ENCODE assay signal across 7 mouse cellular contexts in genomic region chr2:4301256-4301655, GRCm38 (mm10).
DNase-seq lines count a peak whose midpoint lies in the region; ATAC-seq lines count a peak whose summit lies in the region.

No protein-coding gene starts in this region.

- H3K4me2 ChIP-seq in lung, embryonic 15.5 days: peak overlapping the region; percentile 77
- peak overlapping the region; percentile 8; the same call in 1 of the 2 replicates for H3K4me2 ChIP-seq in forebrain, embryonic 15.5 days (replicated peaks)
- peak overlapping the region; percentile 69 for H3K4me2 ChIP-seq in limb, embryonic 12.5 days
- H3K4me2 ChIP-seq in stomach, embryonic 16.5 days (ENCODE audit: low read depth, low read length): peak overlapping the region; percentile 70

- H3K9me3 ChIP-seq in lung, embryonic 15.5 days: no peaks in the 10 kb centered on the region
- H3K9me3 ChIP-seq in forebrain, embryonic 15.5 days: no peaks in the 10 kb centered on the region
- no peaks in the 10 kb centered on the region for H3K9me3 ChIP-seq in limb, embryonic 12.5 days
- H3K9me3 ChIP-seq in stomach, embryonic 16.5 days (replicated peaks; ENCODE audit: control insufficient read depth, low read length): no peaks in the 10 kb centered on the region

- WGBS in lung, embryonic 15.5 days: 7% methylated on average over 5 of the region's 6 CpGs
- 20% methylated on average over 5 of the region's 6 CpGs for WGBS in forebrain, embryonic 15.5 days
- WGBS in limb, embryonic 12.5 days: 9% methylated on average over 5 of the region's 6 CpGs
- WGBS in stomach, embryonic 16.5 days: 15% methylated on average over 5 of the region's 6 CpGs

- no peaks in the 10 kb centered on the region for H3K27me3 ChIP-seq in lung, embryonic 15.5 days
- no peaks in the 10 kb centered on the region for H3K27me3 ChIP-seq in forebrain, embryonic 15.5 days
- no peaks in the 10 kb centered on the region for H3K27me3 ChIP-seq in limb, embryonic 12.5 days
- H3K27me3 ChIP-seq in stomach, embryonic 16.5 days (ENCODE audit: control insufficient read depth, insufficient read depth, low read length): no peaks in the 10 kb centered on the region

- ATAC-seq in lung, embryonic 15.5 days (ENCODE audit: borderline replicate concordance, extremely low read depth, low FRiP score, low TSS enrichment): no peak
- no peak for ATAC-seq in forebrain, embryonic 15.5 days (replicated peaks)
- ATAC-seq in limb, embryonic 12.5 days (ENCODE audit: insufficient number of reproducible peaks, insufficient read depth, low FRiP score, low TSS enrichment, low read depth): no peak
- ATAC-seq in stomach, embryonic 16.5 days (ENCODE audit: insufficient read depth, low FRiP score): no peak

- no peaks in the 10 kb centered on the region for H3K36me3 ChIP-seq in lung, embryonic 15.5 days
- no peaks in the 10 kb centered on the region for H3K36me3 ChIP-seq in forebrain, embryonic 15.5 days
- H3K36me3 ChIP-seq in limb, embryonic 12.5 days: no peaks in the 10 kb centered on the region; the same call in 1 of the 2 replicates
- no peaks in the 10 kb centered on the region for H3K36me3 ChIP-seq in stomach, embryonic 16.5 days (ENCODE audit: control insufficient read depth, insufficient read depth, low read length)

- peak overlapping the region; percentile 43 for H3K4me3 ChIP-seq in lung, embryonic 15.5 days
- H3K4me3 ChIP-seq in forebrain, embryonic 15.5 days: no peak overlapping the region; the same call in 1 of the 2 replicates
- H3K4me3 ChIP-seq in limb, embryonic 12.5 days (replicated peaks): peak overlapping the region; percentile 48
- H3K4me3 ChIP-seq in stomach, embryonic 16.5 days (replicated peaks; ENCODE audit: low read length): peak overlapping the region; percentile 49

- peak overlapping the region; percentile 88 for H3K27ac ChIP-seq in lung, embryonic 15.5 days
- peak overlapping the region; percentile 70 for H3K27ac ChIP-seq in forebrain, embryonic 15.5 days (replicated peaks)
- H3K27ac ChIP-seq in limb, embryonic 12.5 days: peak overlapping the region; percentile 95
- H3K27ac ChIP-seq in stomach, embryonic 16.5 days (ENCODE audit: low read length): peak overlapping the region; percentile 74

- peak overlapping the region; percentile 10 for H3K9ac ChIP-seq in lung, embryonic 15.5 days
- H3K9ac ChIP-seq in forebrain, embryonic 15.5 days (replicated peaks): no peak overlapping the region
- peak overlapping the region; percentile 63 for H3K9ac ChIP-seq in limb, embryonic 12.5 days (replicated peaks)
- H3K9ac ChIP-seq in stomach, embryonic 16.5 days (ENCODE audit: low read length): peak overlapping the region; percentile 72

- H3K4me1 ChIP-seq in lung, embryonic 15.5 days: peaks cover 43% of the 10 kb centered on the region
- H3K4me1 ChIP-seq in forebrain, embryonic 15.5 days: peaks cover 31% of the 10 kb centered on the region
- peaks cover 57% of the 10 kb centered on the region for H3K4me1 ChIP-seq in limb, embryonic 12.5 days (replicated peaks)
- H3K4me1 ChIP-seq in stomach, embryonic 16.5 days (ENCODE audit: control insufficient read depth, insufficient read depth, low read length): peaks cover 24% of the 10 kb centered on the region

- DNase-seq in lung, postnatal 36 days: no peak
- no peak for DNase-seq in right cerebral cortex, postnatal 25 days
- DNase-seq in left cerebral cortex, adult 18-20 months (ENCODE audit: low spot score in 2 of 2): no peak

Comparison
In these comparisons a context has a peak if more than half of its experiments do, and no peak if none do; other contexts are left out.
1. H3K4me2 ChIP-seq: peak in every context shown above with its lines; median percentile 77 in lung, embryonic 15.5 days; 70 in stomach, embryonic 16.5 days; 69 in limb, embryonic 12.5 days; 8 in forebrain, embryonic 15.5 days.